Mouse (Mus musculus) CH12.LX (cell line): ENCODE measurements at regions not wholly inside any gene's neighbourhood (a gene's known extent, or its start where the extent isn't known, plus 50 kb on each side); places are given as distances from the start of the nearest gene placed in this dataset.

Experiments
- DNase-seq: peaks from one replicate; pipeline ENCODE4 v3.0.0-alpha.2; 2013; ENCODE audit errors: extremely low read depth
- H3K27ac ChIP-seq: 2 replicates; pipeline ENCODE4 v1.5.1; 2012; ENCODE audit warnings: low read depth, mild to moderate bottlenecking, control low read depth, moderate library complexity; ENCODE audit not compliant: insufficient read depth
- H3K27me3 ChIP-seq: replicated peaks from 2 replicates; pipeline ENCODE3; 2012; ENCODE audit warnings: inconsistent platforms
- H3K36me3 ChIP-seq, 2 experiments: replicated peaks in 1 of 2; 2 replicates each; pipeline versions ENCODE3 to v1.6.1; 2012; ENCODE audit warnings: inconsistent platforms in 1 of 2, low read length in 1 of 2, mild to moderate bottlenecking in 1 of 2, mixed read lengths in 1 of 2, moderate library complexity in 1 of 2; ENCODE audit not compliant: control insufficient read depth in 1 of 2, insufficient read depth in 1 of 2
- H3K4me1 ChIP-seq, 2 experiments: 2 replicates each; pipeline ENCODE4 v1.6.1; 2012; ENCODE audit warnings: inconsistent platforms in 1 of 2, moderate library complexity in 1 of 2; ENCODE audit not compliant: insufficient read depth in 2 of 2, control insufficient read depth in 1 of 2
- H3K4me2 ChIP-seq: 2 replicates; pipeline ENCODE4 v1.6.1; 2012; ENCODE audit warnings: low read depth, mild to moderate bottlenecking, control low read depth; ENCODE audit not compliant: poor library complexity, insufficient read depth, severe bottlenecking
- H3K4me3 ChIP-seq, 3 experiments: fragments of 150-350 bp in 1 of 3; sonication (generic) in 1 of 3; replicated peaks in 1 of 3; 2 replicates each; pipeline versions ENCODE3 to v1.5.1; 2011 to 2012; ENCODE audit warnings: low read depth in 2 of 3, low read length in 2 of 3, mild to moderate bottlenecking in 2 of 3, moderate library complexity in 2 of 3, control low read depth in 1 of 3, improper control_type of control experiment in 1 of 3, inconsistent platforms in 1 of 3, mixed read lengths in 1 of 3; ENCODE audit not compliant: poor library complexity in 1 of 3
- H3K79me2 ChIP-seq: replicated peaks from 2 replicates; pipeline ENCODE4 v1.6.1; 2012; ENCODE audit warnings: mild to moderate bottlenecking, moderate library complexity; ENCODE audit not compliant: control insufficient read depth, poor library complexity, insufficient read depth, severe bottlenecking; ENCODE audit errors: extremely low read depth
- H3K9ac ChIP-seq: 2 replicates; pipeline ENCODE4 v1.6.1; 2012; ENCODE audit warnings: low read depth, mild to moderate bottlenecking, control low read depth, moderate library complexity; ENCODE audit not compliant: insufficient read depth
- H3K9me3 ChIP-seq: replicated peaks from 2 replicates; pipeline ENCODE3; 2012; ENCODE audit warnings: low read length, inconsistent platforms, mixed read lengths
- BHLHE40 ChIP-seq: IDR thresholded peaks from 2 replicates; pipeline ENCODE4 v1.6.1; 2011; ENCODE audit warnings: mild to moderate bottlenecking, low read depth, low read length, improper control_type of control experiment
- CHD1 ChIP-seq: IDR thresholded peaks from 2 replicates; pipeline ENCODE4 v1.6.1; 2012; ENCODE audit warnings: low read depth, low read length, improper control_type of control experiment, inconsistent platforms
- CTCF ChIP-seq, 2 experiments: IDR thresholded peaks in 1 of 2; conservative IDR thresholded peaks in 1 of 2; 2 replicates each; pipeline ENCODE4 v1.5.1; 2011 to 2012; ENCODE audit warnings: low read depth in 2 of 2, low read length in 2 of 2, improper control_type of control experiment in 1 of 2, inconsistent platforms in 1 of 2, mild to moderate bottlenecking in 1 of 2, moderate library complexity in 1 of 2
- EP300 ChIP-seq: IDR thresholded peaks from 2 replicates; pipeline ENCODE4 v1.6.1; 2011; ENCODE audit warnings: low read length, improper control_type of control experiment
- GABPA ChIP-seq: IDR thresholded peaks from 2 replicates; pipeline ENCODE4 v1.6.1; 2012; ENCODE audit warnings: low read depth, low read length, improper control_type of control experiment, inconsistent platforms; ENCODE audit not compliant: insufficient replicate concordance
- JUN ChIP-seq: IDR thresholded peaks from 2 replicates; pipeline ENCODE4 v1.6.1; 2011; ENCODE audit warnings: low read depth, mild to moderate bottlenecking, low read length, improper control_type of control experiment, moderate library complexity; ENCODE audit not compliant: insufficient read depth
- KAT2A ChIP-seq: IDR thresholded peaks from 2 replicates; pipeline ENCODE4 v1.6.1; 2012; ENCODE audit warnings: low read length, improper control_type of control experiment, inconsistent platforms; ENCODE audit not compliant: insufficient replicate concordance
- MEF2A ChIP-seq: IDR thresholded peaks from 2 replicates; pipeline ENCODE4 v1.6.1; 2014; ENCODE audit warnings: low read depth, mild to moderate bottlenecking, inconsistent platforms, low read length, improper control_type of control experiment, borderline replicate concordance
- NELFE ChIP-seq: IDR thresholded peaks from 2 replicates; pipeline ENCODE4 v1.6.1; 2011; ENCODE audit warnings: low read depth, low read length, improper control_type of control experiment
- NRF1 ChIP-seq: IDR thresholded peaks from 2 replicates; pipeline ENCODE4 v1.6.1; 2014; ENCODE audit warnings: low read depth, mild to moderate bottlenecking, inconsistent platforms, low read length, improper control_type of control experiment, moderate library complexity
- PAX5 ChIP-seq: IDR thresholded peaks from 2 replicates; pipeline ENCODE4 v1.6.1; 2012; ENCODE audit warnings: low read length, inconsistent platforms, mixed read lengths
- RCOR1 ChIP-seq: conservative IDR thresholded peaks from 2 replicates; pipeline ENCODE4 v1.6.1; 2012; ENCODE audit warnings: low read depth, mild to moderate bottlenecking, inconsistent platforms, low read length, improper control_type of control experiment
- TCF12 ChIP-seq: IDR thresholded peaks from 2 replicates; pipeline ENCODE4 v1.6.1; 2014; ENCODE audit warnings: low read depth, mild to moderate bottlenecking, inconsistent platforms, low read length, improper control_type of control experiment
- USF2 ChIP-seq: conservative IDR thresholded peaks from 2 replicates; pipeline ENCODE4 v1.6.1; 2011; ENCODE audit warnings: low read depth, low read length, improper control_type of control experiment
- ZKSCAN1 ChIP-seq: IDR thresholded peaks from 2 replicates; pipeline ENCODE4 v1.6.1; 2012; ENCODE audit warnings: low read depth, inconsistent platforms, low read length, improper control_type of control experiment, borderline replicate concordance
- ZMIZ1 ChIP-seq: IDR thresholded peaks from 2 replicates; pipeline ENCODE4 v1.6.1; 2012; ENCODE audit warnings: low read depth, mild to moderate bottlenecking, inconsistent platforms, low read length, improper control_type of control experiment
- dilution Hi-C: fragments of 300-500 bp; cut with MboI; formaldehyde crosslinking; loops from 2 replicates; pipeline ENCODE4 v1.14.3; 2020; ENCODE audit warnings: low sequenced_read_pairs; ENCODE audit not compliant: extremely low pct_unique_long_range_greater_than_20kb, extremely low pct_ligation_motif_present
- in situ Hi-C: fragments of 300-500 bp; cut with MboI; formaldehyde crosslinking; loops from 3 replicates; pipeline ENCODE4 v1.14.3; 2019; ENCODE audit warnings: low sequenced_read_pairs, low pct_ligation_motif_present, low pct_unique_long_range_greater_than_20kb, mixed read lengths

DNA sequence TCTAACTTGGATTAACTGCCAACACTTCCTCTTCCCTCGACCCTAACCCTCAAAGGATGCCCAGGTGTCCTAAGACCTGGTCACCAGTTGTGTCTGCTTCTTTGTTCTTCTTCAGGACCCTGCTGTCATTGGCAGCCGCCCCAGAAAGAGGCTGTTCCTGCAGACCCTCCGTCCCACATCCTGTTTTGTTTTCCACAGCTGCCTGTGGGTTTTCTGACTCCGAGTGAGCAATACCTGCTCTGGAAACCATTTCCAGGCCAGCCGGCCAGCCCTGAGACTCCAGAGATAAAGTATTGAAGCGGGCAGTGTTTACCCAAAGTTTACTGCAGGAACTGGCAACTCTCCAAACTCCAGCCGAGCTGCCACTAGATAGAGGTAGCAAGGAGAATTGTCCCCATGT, 337.2 kb upstream of the Noct start:
- DNase-seq = no peak
- no peak overlapping the region for H3K9ac ChIP-seq
- H3K9me3 ChIP-seq = no peaks in the 10 kb centered on the region
- no peak overlapping the region for H3K4me3 ChIP-seq
- H3K27ac ChIP-seq = no peak overlapping the region
- no peaks in the 10 kb centered on the region for H3K36me3 ChIP-seq
- no peaks in the 10 kb centered on the region for H3K79me2 ChIP-seq
- no peaks in the 10 kb centered on the region for H3K27me3 ChIP-seq
- H3K4me1 ChIP-seq = peaks cover 0 to 3% of the 10 kb centered on the region in 2 experiments; a peak in 1 of 4 replicates
- H3K4me2 ChIP-seq = no peak overlapping the region
- in situ Hi-C loops (no loop called here), dilution Hi-C loops (no loop called here)
- no peak for TF ChIP-seq JUN
- TF ChIP-seq RCOR1 = no peak
- TF ChIP-seq KAT2A = no peak
- TF ChIP-seq GABPA = no peak
- no peak for TF ChIP-seq CTCF (conservative IDR thresholded peaks at IDR 0.05 in 1 of 2, IDR thresholded peaks at IDR 0.05 in 1 of 2; ENCODE audit: low read depth in 2 of 2, low read length in 2 of 2)
- no peak for TF ChIP-seq TCF12
- no peak for TF ChIP-seq ZMIZ1
- TF ChIP-seq NELFE = no peak
- TF ChIP-seq NRF1 = no peak
- no peak for TF ChIP-seq USF2
- no peak for TF ChIP-seq CHD1
- no peak for TF ChIP-seq BHLHE40
- TF ChIP-seq EP300 = no peak
- TF ChIP-seq MEF2A = no peak
- no peak for TF ChIP-seq ZKSCAN1

DNA sequence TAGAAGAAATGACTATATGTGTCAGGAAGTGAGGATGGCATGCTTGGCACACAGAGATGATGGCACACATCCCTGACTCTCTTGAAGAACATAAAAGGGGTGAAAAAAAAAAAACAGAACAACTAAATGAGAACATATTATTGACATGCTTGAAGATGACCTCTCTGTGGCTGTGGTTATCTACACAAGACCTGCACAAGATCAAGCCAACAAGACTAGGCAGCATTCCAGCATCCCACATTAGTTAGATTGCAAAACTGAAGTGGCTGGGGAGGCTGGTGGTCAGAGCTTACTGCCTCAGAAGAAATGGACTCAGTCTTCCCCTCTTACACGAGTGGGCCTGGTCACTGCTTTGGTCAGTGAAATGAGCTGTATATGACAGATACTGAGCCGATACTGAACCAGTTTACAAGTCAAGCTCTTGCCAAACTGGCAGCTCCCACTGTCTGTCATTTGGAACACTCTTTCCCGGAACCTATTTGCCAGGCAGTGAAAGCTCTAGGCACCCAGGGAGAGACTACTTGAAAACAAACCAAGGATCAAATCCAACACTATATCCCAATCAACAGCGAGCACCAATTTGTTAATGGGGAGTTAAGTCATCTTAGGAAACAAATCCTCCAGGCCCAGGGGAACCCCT, 335.6 kb upstream of the Noct start:
- H3K79me2 ChIP-seq = no peaks in the 10 kb centered on the region
- H3K9ac ChIP-seq = no peak overlapping the region
- dilution Hi-C loops = no loop called here
- H3K4me2 ChIP-seq = no peak overlapping the region
- no peaks in the 10 kb centered on the region for H3K36me3 ChIP-seq
- no peak for DNase-seq
- H3K4me1 ChIP-seq = peaks cover 0 to 3% of the 10 kb centered on the region in 2 experiments; a peak in 1 of 4 replicates
- TF ChIP-seq PAX5 = no peak
- H3K27me3 ChIP-seq = no peaks in the 10 kb centered on the region
- H3K9me3 ChIP-seq = no peaks in the 10 kb centered on the region
- H3K27ac ChIP-seq = no peak overlapping the region
- H3K4me3 ChIP-seq = no peak overlapping the region
- in situ Hi-C loops = no loop called here
